Mouse (Mus musculus) thymus, adult 2 months (tissue): Measurements from ENCODE around the gene Aaed1.

Experiments
- CTCF ChIP-seq: fragments of 200-500 bp; IDR thresholded peaks from 2 replicates; pipeline ENCODE4 v1.5.1; 2012; ENCODE audit warnings: mild to moderate bottlenecking, control low read depth, low read length, moderate library complexity, borderline replicate concordance; ENCODE audit not compliant: control insufficient read depth, poor library complexity, insufficient read depth; ENCODE audit errors: extremely low read depth
- POLR2A ChIP-seq: fragments of 200-500 bp; IDR thresholded peaks from 2 replicates; pipeline ENCODE4 v1.6.1; 2012; ENCODE audit warnings: mild to moderate bottlenecking, low read length, control low read depth, moderate library complexity; ENCODE audit not compliant: control insufficient read depth, poor library complexity, insufficient read depth; ENCODE audit errors: extremely low read depth

GRCm38 (mm10) chr13:64309842-64310241, 2.7 kb downstream of the Aaed1 start:
- TF ChIP-seq POLR2A (no peak), CTCF (no peak)
